Mouse (Mus musculus): ENCODE results near the gene Gucd1. TPM values are rescaled to one million over a fixed set of nuclear protein-coding genes. Genes with fewer than 3 reads are reported as not detected.
"Not testable (repeated sequence)": the region's sequence is repeated elsewhere in the genome, so short reads cannot be mapped to it uniquely, and the experiment has no call there.

Gene Gucd1
- polyA plus RNA-seq, 1 experiment from 2014 or later, result 26.8 TPM

DNA sequence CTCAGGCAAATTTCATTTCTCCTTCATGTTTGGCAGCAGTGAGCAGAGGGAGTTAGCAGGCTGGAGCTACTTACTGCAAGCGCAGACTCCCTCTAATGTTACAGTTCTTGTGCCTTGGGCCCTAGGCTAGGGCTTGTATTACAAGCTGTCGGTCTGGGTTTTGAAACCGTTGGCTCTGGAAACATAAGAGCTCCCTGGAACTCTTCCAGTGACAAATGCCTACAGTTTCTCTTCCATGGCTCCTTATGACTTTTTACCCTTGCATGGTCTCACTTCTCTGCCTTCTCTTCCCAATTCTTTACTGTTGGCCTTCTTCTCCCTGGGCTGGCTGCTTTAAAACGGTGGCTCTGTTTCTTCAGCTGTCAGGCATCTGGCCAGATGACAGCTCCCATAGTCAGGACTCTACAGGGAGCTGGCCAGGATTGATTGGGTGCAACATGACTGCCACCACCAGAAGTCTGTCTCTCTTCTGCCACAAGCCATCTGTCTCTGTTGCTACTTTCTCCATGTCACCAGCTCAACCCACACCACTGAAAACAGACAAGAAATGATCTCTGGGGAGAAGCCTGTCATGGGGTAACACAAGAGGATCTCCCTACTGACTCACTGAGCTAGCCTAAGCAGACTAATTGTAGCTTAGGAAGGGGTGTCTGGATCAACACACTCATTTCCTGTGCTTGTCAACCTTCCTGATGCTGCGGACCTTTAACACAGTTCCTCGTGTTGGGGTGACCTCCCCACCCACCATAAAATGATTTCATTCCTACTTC is 51.8 kb downstream of the Gucd1 start:
- Histone ChIP-seq H3K36me3 (no peaks in the 10 kb centered on the region), H3K27ac (ENCODE audit: poor library complexity, severe bottlenecking) (peak overlapping the region; percentile 6; the same call in 1 of the 2 replicates), H3K9me3 (replicated peaks) (no peaks in the 10 kb centered on the region), H3K9ac (no peak overlapping the region), H3K4me3 (no peak overlapping the region), H3K4me1 (replicated peaks) (peaks cover 10% of the 10 kb centered on the region), H3K4me2 (no peak overlapping the region), H3K27me3 (replicated peaks) (no peaks in the 10 kb centered on the region)
- ATAC-seq (ENCODE audit: insufficient number of reproducible peaks, low FRiP score), result no peak
- 34% methylated on average over 6 of the region's 6 CpGs for WGBS

DNA sequence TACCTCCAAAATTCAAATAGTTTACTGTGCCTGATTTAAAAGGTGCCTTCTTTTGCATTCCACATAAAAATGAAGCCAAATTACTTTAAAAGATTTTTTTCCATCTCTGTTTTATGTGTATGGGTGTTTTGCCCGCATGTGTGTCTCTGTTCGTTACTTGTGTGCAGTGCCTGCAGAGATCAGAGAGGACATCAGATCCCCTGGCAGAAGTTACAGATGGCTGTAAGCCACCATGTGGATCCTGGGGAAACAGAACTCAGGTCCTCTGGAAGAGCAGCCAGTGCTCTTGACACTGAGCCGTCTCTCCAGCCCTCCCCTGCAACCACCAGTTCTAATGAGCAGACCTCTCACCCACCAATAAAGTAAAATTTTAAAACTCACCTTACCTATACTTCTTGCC is 55.0 kb downstream of the Gucd1 start:
- Histone ChIP-seq H3K27me3 (replicated peaks) (no peaks in the 10 kb centered on the region), H3K4me1 (replicated peaks) (peaks cover 10% of the 10 kb centered on the region), H3K9ac (no peak overlapping the region), H3K4me3 (no peak overlapping the region), H3K9me3 (replicated peaks) (no peaks in the 10 kb centered on the region), H3K27ac (ENCODE audit: poor library complexity, severe bottlenecking) (no peak overlapping the region), H3K4me2 (no peak overlapping the region), H3K36me3 (no peaks in the 10 kb centered on the region)
- 76% methylated on average over 3 of the region's 3 CpGs for WGBS
- ATAC-seq (ENCODE audit: insufficient number of reproducible peaks, low FRiP score), result no peak

- 82% methylated on average over 4 of the region's 4 CpGs for WGBS
Measured at GRCm38 (mm10) chr10:75458329-75458728, 59.4 kb downstream of the Gucd1 start.

GRCm38 (mm10) chr10:75457852-75458251 is 59.9 kb downstream of the Gucd1 start:
- Histone ChIP-seq H3K4me1 (replicated peaks) (peaks cover 11% of the 10 kb centered on the region), H3K9me3 (replicated peaks) (no peaks in the 10 kb centered on the region), H3K9ac (no peak overlapping the region), H3K36me3 (no peaks in the 10 kb centered on the region), H3K27me3 (replicated peaks) (no peaks in the 10 kb centered on the region), H3K27ac (ENCODE audit: poor library complexity, severe bottlenecking) (no peak overlapping the region), H3K4me2 (no peak overlapping the region), H3K4me3 (no peak overlapping the region)
- WGBS, result 71% methylated on average over 1 of the region's 1 CpGs
- ATAC-seq (ENCODE audit: insufficient number of reproducible peaks, low FRiP score), result no peak

More at GRCm38 (mm10) chr10:75458329-75458728, 59.4 kb downstream of the Gucd1 start:
- Histone ChIP-seq H3K4me3 (no peak overlapping the region), H3K36me3 (no peaks in the 10 kb centered on the region), H3K4me2 (no peak overlapping the region), H3K9me3 (replicated peaks) (no peaks in the 10 kb centered on the region), H3K9ac (no peak overlapping the region), H3K4me1 (replicated peaks) (peaks cover 11% of the 10 kb centered on the region), H3K27me3 (replicated peaks) (no peaks in the 10 kb centered on the region), H3K27ac (ENCODE audit: poor library complexity, severe bottlenecking) (no peak overlapping the region)
- no peak for ATAC-seq (ENCODE audit: insufficient number of reproducible peaks, low FRiP score)

DNA sequence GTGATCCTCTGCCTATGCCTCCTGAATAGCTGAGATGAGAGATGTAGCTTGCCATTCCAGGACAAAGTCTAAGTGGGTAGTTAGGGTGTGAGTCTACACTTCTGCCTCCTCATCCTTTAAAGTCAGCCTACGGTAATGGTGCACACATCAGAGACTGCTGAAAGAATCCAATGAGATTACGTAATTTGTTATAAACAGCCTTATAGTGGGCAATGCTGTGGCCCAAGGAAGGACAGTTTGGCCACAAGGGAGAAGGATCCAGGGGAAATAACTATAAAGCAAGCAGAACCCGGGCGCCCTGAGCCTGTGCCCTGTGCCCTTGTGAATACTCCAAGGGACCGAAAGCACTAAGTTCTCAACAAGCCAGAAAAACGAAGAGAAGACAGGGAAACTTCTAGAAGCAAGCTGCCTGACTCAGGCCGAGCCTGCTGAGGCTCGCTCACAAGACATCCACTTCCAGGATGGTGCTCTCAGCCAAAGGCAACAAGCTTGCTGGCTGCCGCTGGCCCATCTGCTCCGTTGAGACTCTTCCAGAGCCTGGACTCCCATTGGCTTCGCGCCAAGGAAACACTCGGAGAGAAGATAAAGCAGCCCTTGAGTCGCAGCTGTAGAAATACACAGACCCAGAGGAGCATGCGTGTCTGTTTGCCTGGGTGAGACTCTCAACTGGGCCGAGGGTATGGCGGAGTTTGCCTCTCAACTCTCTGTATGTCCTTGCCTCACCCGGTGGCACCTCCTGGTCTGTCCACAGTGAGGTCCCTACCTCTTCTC is 61.5 kb downstream of the Gucd1 start:
- H3K27me3 ChIP-seq (replicated peaks); H3K36me3 ChIP-seq; H3K4me3 ChIP-seq; H3K4me2 ChIP-seq; H3K9me3 ChIP-seq (replicated peaks); H3K9ac ChIP-seq: not testable (repeated sequence)
- ATAC-seq (ENCODE audit: insufficient number of reproducible peaks, low FRiP score), result peak; percentile 82
- peak overlapping the region; percentile 77; the same call in 1 of the 2 replicates for H3K27ac ChIP-seq (ENCODE audit: poor library complexity, severe bottlenecking)
- H3K4me1 ChIP-seq (replicated peaks), result peaks cover 21% of the 10 kb centered on the region
- 44% methylated on average over 13 of the region's 18 CpGs for WGBS

GRCm38 (mm10) chr10:75451036-75451786 is 66.6 kb downstream of the Gucd1 start:
- Histone ChIP-seq H3K9me3 (replicated peaks) (no peaks in the 10 kb centered on the region), H3K4me1 (replicated peaks) (peaks cover 64% of the 10 kb centered on the region), H3K4me2 (peak overlapping the region; percentile 16), H3K4me3 (no peak overlapping the region), H3K9ac (no peak overlapping the region), H3K27ac (ENCODE audit: poor library complexity, severe bottlenecking) (peak overlapping the region; percentile 98), H3K27me3 (replicated peaks) (no peaks in the 10 kb centered on the region), H3K36me3 (no peaks in the 10 kb centered on the region)
- WGBS, result 23% methylated on average over 10 of the region's 10 CpGs
- ATAC-seq (ENCODE audit: insufficient number of reproducible peaks, low FRiP score), result peak; percentile 76

DNA sequence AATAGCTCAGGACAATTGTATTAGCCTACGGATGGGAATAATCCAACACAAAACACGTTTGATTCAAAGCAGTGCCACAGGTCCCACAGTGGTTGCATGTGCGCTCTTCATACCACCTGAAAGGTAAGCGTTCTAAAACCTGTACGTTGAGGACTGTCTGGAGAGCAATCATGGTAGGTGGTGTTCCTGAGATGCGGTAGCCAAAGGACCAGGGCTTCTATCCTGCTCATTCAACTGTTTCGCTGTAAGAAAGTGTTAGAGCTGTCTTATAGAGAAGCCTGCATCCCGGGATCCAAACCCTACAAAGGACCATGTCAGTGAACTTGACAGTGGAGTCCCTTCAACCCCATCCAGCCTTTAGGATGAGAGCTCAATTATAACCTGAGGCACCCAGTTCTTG is 67.4 kb downstream of the Gucd1 start:
- no peaks in the 10 kb centered on the region for H3K9me3 ChIP-seq (replicated peaks)
- H3K4me1 ChIP-seq (replicated peaks), result peaks cover 57% of the 10 kb centered on the region
- no peaks in the 10 kb centered on the region for H3K27me3 ChIP-seq (replicated peaks)
- H3K4me3 ChIP-seq, result no peak overlapping the region
- no peak overlapping the region for H3K4me2 ChIP-seq
- no peaks in the 10 kb centered on the region for H3K36me3 ChIP-seq
- H3K27ac ChIP-seq (ENCODE audit: poor library complexity, severe bottlenecking), result peak overlapping the region; percentile 98
- no peak for ATAC-seq (ENCODE audit: insufficient number of reproducible peaks, low FRiP score)
- no peak overlapping the region for H3K9ac ChIP-seq
- WGBS, result 89% methylated on average over 8 of the region's 8 CpGs

GRCm38 (mm10) chr10:75448806-75449420 is 68.9 kb downstream of the Gucd1 start:
- Histone ChIP-seq H3K4me3 (no peak overlapping the region), H3K36me3 (no peaks in the 10 kb centered on the region), H3K4me2 (no peak overlapping the region), H3K4me1 (replicated peaks) (peaks cover 71% of the 10 kb centered on the region), H3K9ac (no peak overlapping the region), H3K27me3 (replicated peaks) (no peaks in the 10 kb centered on the region), H3K9me3 (replicated peaks) (no peaks in the 10 kb centered on the region), H3K27ac (ENCODE audit: poor library complexity, severe bottlenecking) (peak overlapping the region; percentile 45)
- no peak for ATAC-seq (ENCODE audit: insufficient number of reproducible peaks, low FRiP score)
- 39% methylated on average over 6 of the region's 6 CpGs for WGBS

- H3K27me3 ChIP-seq (replicated peaks), result no peaks in the 10 kb centered on the region
- peaks cover 78% of the 10 kb centered on the region for H3K4me1 ChIP-seq (replicated peaks)
- no peaks in the 10 kb centered on the region for H3K9me3 ChIP-seq (replicated peaks)
- H3K27ac ChIP-seq (ENCODE audit: poor library complexity, severe bottlenecking), result no peak overlapping the region
- no peak for ATAC-seq (ENCODE audit: insufficient number of reproducible peaks, low FRiP score)
- H3K9ac ChIP-seq, result no peak overlapping the region
- no peak overlapping the region for H3K4me2 ChIP-seq
- WGBS, result 80% methylated on average over 11 of the region's 11 CpGs
- H3K36me3 ChIP-seq, result no peaks in the 10 kb centered on the region
- H3K4me3 ChIP-seq, result no peak overlapping the region
Measured at GRCm38 (mm10) chr10:75447489-75447888, 70.3 kb downstream of the Gucd1 start.

- no peak overlapping the region for H3K4me3 ChIP-seq
- 65% methylated on average over 13 of the region's 13 CpGs for WGBS
- H3K9ac ChIP-seq, result no peak overlapping the region
- ATAC-seq (ENCODE audit: insufficient number of reproducible peaks, low FRiP score), result no peak
- H3K27me3 ChIP-seq (replicated peaks), result no peaks in the 10 kb centered on the region
- no peaks in the 10 kb centered on the region for H3K9me3 ChIP-seq (replicated peaks)
- no peak overlapping the region; the same call in 1 of the 2 replicates for H3K27ac ChIP-seq (ENCODE audit: poor library complexity, severe bottlenecking)
- H3K4me2 ChIP-seq, result 0 out of 2 replicates have a peak overlapping the region, but pooled peaks have one; percentile 6
- peaks cover 79% of the 10 kb centered on the region for H3K4me1 ChIP-seq (replicated peaks)
- H3K36me3 ChIP-seq, result no peaks in the 10 kb centered on the region
Measured at GRCm38 (mm10) chr10:75446501-75447083, 71.2 kb downstream of the Gucd1 start.

Data from heart, embryonic 12.5 days (tissue).